Mouse (Mus musculus) neutrophil, adult 83 days (primary cell): ENCODE results near the gene Thegl. TPM values are rescaled to one million over a fixed set of nuclear protein-coding genes. Genes with fewer than 3 reads are reported as not detected.

Source experiments
- total RNA-seq, 2 experiments: library from RNA; stranded (reverse); gene quantifications; one replicate each; pipeline ENCODE4 v1.2.4; 2023

Thegl gene
- total RNA-seq: under 1 TPM; 0.46 to 0.50 TPM

GRCm38 (mm10) chr5:77015544-77016482 lies at the start of gene Thegl:
Gene Thegl (plus strand): TSS chr5:77016023.

GRCm38 (mm10) chr5:76974554-76975285 lies 41.1 kb upstream of the Thegl start, which contains the start of gene Srp72:
Gene Srp72 (plus strand): TSS chr5:76974683.

GRCm38 (mm10) chr5:77004051-77004821 lies 11.6 kb upstream of the Thegl start, which contains the start of gene Arl9:
Gene Arl9 (plus strand): TSS chr5:77004055.

Other genes starting within 250 kb of the Thegl start
- gene Aasdh, start 110.5 kb upstream of the Thegl start, total RNA-seq: 10 to 100 TPM in 1 of 2 experiments, 1 to 10 TPM in 1; 7.2 to 15.0 TPM
- gene Paics, start 64.7 kb upstream of the Thegl start, total RNA-seq: 10 to 100 TPM; 63.3 to 80.1 TPM
- gene Ppat, start 64.4 kb upstream of the Thegl start, total RNA-seq: 10 to 100 TPM in 1 of 2 experiments, 1 to 10 TPM in 1; 8.0 to 10.7 TPM
- gene Srp72, start 41.3 kb upstream of the Thegl start, total RNA-seq: 10 to 100 TPM; 72.1 to 72.5 TPM
- not detected for gene Arl9, start 12.0 kb upstream of the Thegl start, total RNA-seq
- gene Hopx, start 99.1 kb downstream of the Thegl start, total RNA-seq: 10 to 100 TPM; 39.3 to 41.7 TPM
- 1 to 10 TPM; 9.1 to 9.9 TPM for gene Spink2, start 195.4 kb downstream of the Thegl start, total RNA-seq
- gene Rest, start 249.5 kb downstream of the Thegl start, total RNA-seq: 10 to 100 TPM; 22.6 to 24.5 TPM